Mouse (Mus musculus): ENCODE results near the gene Snrnp25.

DNA sequence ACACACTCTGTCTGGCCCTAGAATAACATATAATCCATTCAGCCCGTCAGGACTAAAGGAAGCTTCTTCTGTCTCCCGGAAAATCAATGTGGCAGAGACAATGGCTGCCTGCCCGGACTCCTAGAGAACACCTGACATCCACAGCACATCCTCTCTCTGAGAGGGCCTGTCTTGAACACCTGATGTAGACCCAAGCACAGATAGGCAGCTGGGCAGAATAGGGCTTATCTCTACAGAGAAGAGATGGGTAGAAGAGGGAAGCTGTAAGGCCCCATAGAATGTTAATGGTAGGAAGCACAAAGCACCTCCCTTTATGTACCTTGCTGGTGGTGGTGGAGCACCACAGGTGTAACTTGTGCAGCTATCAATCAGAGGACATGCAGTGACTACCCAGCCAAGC, 37.0 kb downstream of the Snrnp25 start:
- TF ChIP-seq POLR2A (IDR thresholded peaks at IDR 0.05; ENCODE audit: insufficient read length, low read depth) (no peak), USF1 (IDR thresholded peaks at IDR 0.05; ENCODE audit: low read depth) (no peak), POLR2AphosphoS2 (IDR thresholded peaks at IDR 0.05; ENCODE audit: insufficient read length, low read depth) (no peak), E2F4 (IDR thresholded peaks at IDR 0.05; ENCODE audit: insufficient read depth) (no peak), REST (IDR thresholded peaks at IDR 0.05; ENCODE audit: insufficient read depth, insufficient read length) (no peak), MAX (IDR thresholded peaks at IDR 0.05; ENCODE audit: low read depth) (no peak)
